Mouse (Mus musculus) liver, postnatal 0 days (tissue): Measurements from ENCODE around the gene Alkbh6. TPM values are rescaled to one million over a fixed set of nuclear protein-coding genes. Genes with fewer than 3 reads are reported as not detected.
A peak's percentile ranks its signal among the peaks of the same experiment; 100 is the strongest.

Experiments used
- ATAC-seq: fragments of 200-750 bp; cut with Nextera tagmentation; 2 replicates; pipeline ENCODE4 v1.8.0; 2017; ENCODE audit warnings: mild to moderate bottlenecking, moderate library complexity
- DNase-seq: peaks from one replicate; pipeline ENCODE4 v3.0.0-alpha.2; 2016
- H3K27ac ChIP-seq: fragments of 300-500 bp; sonication (generic); 2 replicates; pipeline ENCODE4 v1.5.1; 2014; ENCODE audit warnings: antibody characterized with exemption, moderate library complexity, mild to moderate bottlenecking, low read depth
- H3K27me3 ChIP-seq: fragments of 300-500 bp; sonication (generic); 2 replicates; pipeline ENCODE4 v1.6.1; 2014; ENCODE audit warnings: low read length, control low read depth, mixed read lengths; ENCODE audit not compliant: insufficient read depth
- H3K36me3 ChIP-seq: fragments of 300-500 bp; sonication (generic); replicated peaks from 2 replicates; pipeline ENCODE4 v1.6.1; 2014; ENCODE audit warnings: mild to moderate bottlenecking, control low read depth, low read length, moderate library complexity, mixed read lengths; ENCODE audit not compliant: insufficient read depth
- H3K4me1 ChIP-seq: fragments of 300-500 bp; sonication (generic); 2 replicates; pipeline ENCODE4 v1.6.1; 2014; ENCODE audit warnings: antibody characterized with exemption, mild to moderate bottlenecking, control low read depth; ENCODE audit not compliant: insufficient read depth
- H3K4me2 ChIP-seq: fragments of 300-500 bp; sonication (generic); 2 replicates; pipeline ENCODE4 v1.6.1; 2014; ENCODE audit warnings: low read depth, mild to moderate bottlenecking, low read length, moderate library complexity, mixed read lengths
- H3K4me3 ChIP-seq: fragments of 300-500 bp; sonication (generic); 2 replicates; pipeline ENCODE4 v1.5.1; 2014; ENCODE audit warnings: low read depth, low read length
- H3K9ac ChIP-seq: fragments of 300-500 bp; sonication (generic); replicated peaks from 2 replicates; pipeline ENCODE4 v1.6.1; 2014; ENCODE audit warnings: mild to moderate bottlenecking, moderate library complexity
- H3K9me3 ChIP-seq: fragments of 300-500 bp; sonication (generic); 2 replicates; pipeline ENCODE4 v1.6.1; 2016; ENCODE audit warnings: mild to moderate bottlenecking, control low read depth, low read length, mixed read lengths
- CTCF ChIP-seq: sonication (generic); IDR thresholded peaks from 2 replicates; pipeline ENCODE4 v1.5.1; 2016; ENCODE audit warnings: antibody characterized with exemption, low read depth
- EP300 ChIP-seq: IDR thresholded peaks from 2 replicates; pipeline ENCODE4 v1.6.1; 2016; ENCODE audit warnings: antibody characterized with exemption, low read depth, mild to moderate bottlenecking
- WGBS: fragments of 180-500 bp; shearing (Covaris S2); extraction: QIAGEN DNeasy Blood & Tissue Kit; methylation state at CpG from one replicate; pipeline ENCODE4 v1.1.7; 2014; ENCODE audit not compliant: insufficient replicate concordance; 5-methylcytosine and 5-hydroxymethylcytosine counted together
- polyA plus RNA-seq: library from polyadenylated mRNA; unstranded; fragments of >200 nt; fragmentation: Nextera tagmentation; extraction: Ambion mirVana; gene quantifications from 2 replicates; pipeline ENCODE4 v1.2.1, GENCODE M21; 2015

Alkbh6 gene
- polyA plus RNA-seq, 1 experiment from 2014 or later = 23.9 TPM

GRCm38 (mm10) chr7:30274383-30274782 is 34.1 kb upstream of the Alkbh6 start:
- ATAC-seq (no peak), DNase-seq (no peak)
- H3K9me3 ChIP-seq = no peaks in the 10 kb centered on the region
- H3K27me3 ChIP-seq = no peaks in the 10 kb centered on the region
- H3K4me2 ChIP-seq = no peak overlapping the region
- no peak overlapping the region for H3K27ac ChIP-seq
- H3K4me1 ChIP-seq = peaks cover 3% of the 10 kb centered on the region
- WGBS = 71% methylated on average over 6 of the region's 6 CpGs
- TF ChIP-seq CTCF (no peak), EP300 (no peak)
- H3K36me3 ChIP-seq = peaks cover 7% of the 10 kb centered on the region
- H3K4me3 ChIP-seq = no peak overlapping the region
- H3K9ac ChIP-seq = no peak overlapping the region

- Histone ChIP-seq H3K27ac (no peak overlapping the region), H3K4me1 (peaks cover 15% of the 10 kb centered on the region), H3K4me2 (peak overlapping the region; percentile 97), H3K36me3 (no peaks in the 10 kb centered on the region; the same call in 1 of the 2 replicates), H3K9me3 (no peaks in the 10 kb centered on the region), H3K9ac (peak overlapping the region; percentile 77), H3K27me3 (no peaks in the 10 kb centered on the region), H3K4me3 (peak overlapping the region; percentile 87)
- TF ChIP-seq CTCF (no peak), EP300 (no peak)
- 47% methylated on average over 2 of the region's 2 CpGs for WGBS
- no peak for DNase-seq
- no peak for ATAC-seq
Measured at GRCm38 (mm10) chr7:30278911-30279310, 29.6 kb upstream of the Alkbh6 start.

- Histone ChIP-seq H3K36me3 (no peaks in the 10 kb centered on the region; the same call in 1 of the 2 replicates), H3K4me2 (peak overlapping the region; percentile 97), H3K27ac (peak overlapping the region; percentile 96), H3K4me3 (peak overlapping the region; percentile 87), H3K9ac (peak overlapping the region; percentile 77), H3K9me3 (no peaks in the 10 kb centered on the region), H3K4me1 (peaks cover 15% of the 10 kb centered on the region), H3K27me3 (no peaks in the 10 kb centered on the region)
- WGBS = 1% methylated on average over 6 of the region's 6 CpGs
- no peak for TF ChIP-seq EP300
- no peak for TF ChIP-seq CTCF
- DNase-seq (no peak), ATAC-seq (no peak)
Measured at GRCm38 (mm10) chr7:30279536-30279935, 29.0 kb upstream of the Alkbh6 start.

GRCm38 (mm10) chr7:30279951-30280669 is 28.4 kb upstream of the Alkbh6 start, which contains the start of the genes Thap8 and Wdr62:
Gene Thap8, plus strand, starts transcription at chr7:30280094.
Gene Wdr62, minus strand, starts transcription at chr7:30280419.
- H3K9me3 ChIP-seq = no peaks in the 10 kb centered on the region
- peak; percentile 95 for DNase-seq
- TF ChIP-seq EP300 (peak; percentile 24), CTCF (no peak)
- under 1% methylated on average over 49 of the region's 49 CpGs for WGBS
- no peaks in the 10 kb centered on the region; the same call in 1 of the 2 replicates for H3K36me3 ChIP-seq
- peak within 1 kb of the TSS; percentile 96 for H3K27ac ChIP-seq
- H3K4me1 ChIP-seq = peaks cover 15% of the 10 kb centered on the region
- peak within 1 kb of the TSS; percentile 97 for H3K4me2 ChIP-seq
- ATAC-seq = peak; percentile 95
- no peaks in the 10 kb centered on the region for H3K27me3 ChIP-seq
- H3K9ac ChIP-seq = peak within 1 kb of the TSS; percentile 77
- H3K4me3 ChIP-seq = peak within 1 kb of the TSS; percentile 87

GRCm38 (mm10) chr7:30280670-30281138 is 27.8 kb upstream of the Alkbh6 start:
- no peaks in the 10 kb centered on the region for H3K9me3 ChIP-seq
- 1% methylated on average over 20 of the region's 20 CpGs for WGBS
- H3K9ac ChIP-seq = peak overlapping the region; percentile 51
- TF ChIP-seq EP300 (peak; percentile 46; the same call in 1 of the 2 replicates), CTCF (no peak)
- DNase-seq = peak; percentile 81
- H3K27ac ChIP-seq = peak overlapping the region; percentile 96
- H3K27me3 ChIP-seq = no peaks in the 10 kb centered on the region
- no peaks in the 10 kb centered on the region for H3K36me3 ChIP-seq
- H3K4me2 ChIP-seq = peak overlapping the region; percentile 97
- peak overlapping the region; percentile 87 for H3K4me3 ChIP-seq
- ATAC-seq = peak; percentile 74
- H3K4me1 ChIP-seq = peaks cover 15% of the 10 kb centered on the region

- no peak overlapping the region for H3K4me2 ChIP-seq
- no peak overlapping the region for H3K27ac ChIP-seq
- no peaks in the 10 kb centered on the region for H3K27me3 ChIP-seq
- H3K9ac ChIP-seq = no peak overlapping the region; the same call in 1 of the 2 replicates
- peaks cover 15% of the 10 kb centered on the region for H3K4me1 ChIP-seq
- H3K4me3 ChIP-seq = no peak overlapping the region
- 72% methylated on average over 4 of the region's 4 CpGs for WGBS
- TF ChIP-seq EP300 (no peak), CTCF (no peak)
- ATAC-seq (no peak), DNase-seq (no peak)
- no peaks in the 10 kb centered on the region for H3K9me3 ChIP-seq
- no peaks in the 10 kb centered on the region for H3K36me3 ChIP-seq
Measured at GRCm38 (mm10) chr7:30281522-30281921, 27.0 kb upstream of the Alkbh6 start.
